Mouse (Mus musculus) spleen, postnatal 4 days (tissue): ENCODE results near the gene Fth1.

Experiments
- DNase-seq, 2 experiments: peaks; one replicate each; pipeline ENCODE4 v3.0.0; 2022; ENCODE audit warnings: low spot score in 2 of 2

Fth1 gene

DNA sequence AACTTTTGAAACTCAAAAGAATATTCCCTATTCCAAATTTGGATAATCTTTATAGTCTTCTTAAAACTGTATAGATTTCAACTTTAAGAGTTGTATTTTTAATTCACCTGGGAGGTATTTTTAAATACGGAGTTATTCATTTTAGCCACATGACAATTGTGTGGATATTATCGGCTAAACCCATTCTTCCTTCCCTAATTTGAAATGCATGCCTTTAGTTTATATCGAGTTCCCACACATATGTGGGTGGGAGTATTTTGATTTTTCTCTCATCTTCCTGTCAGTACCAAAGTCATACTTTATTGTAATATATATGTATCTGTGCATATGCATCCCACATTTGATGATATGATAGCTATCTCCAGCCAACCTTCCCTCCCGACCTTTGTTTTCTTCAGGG is at the start of gene Fth1:
Gene Fth1 (plus strand): TSS at position 341 of the 400 bp plus-strand sequence.
- DNase-seq, result no peak

DNA sequence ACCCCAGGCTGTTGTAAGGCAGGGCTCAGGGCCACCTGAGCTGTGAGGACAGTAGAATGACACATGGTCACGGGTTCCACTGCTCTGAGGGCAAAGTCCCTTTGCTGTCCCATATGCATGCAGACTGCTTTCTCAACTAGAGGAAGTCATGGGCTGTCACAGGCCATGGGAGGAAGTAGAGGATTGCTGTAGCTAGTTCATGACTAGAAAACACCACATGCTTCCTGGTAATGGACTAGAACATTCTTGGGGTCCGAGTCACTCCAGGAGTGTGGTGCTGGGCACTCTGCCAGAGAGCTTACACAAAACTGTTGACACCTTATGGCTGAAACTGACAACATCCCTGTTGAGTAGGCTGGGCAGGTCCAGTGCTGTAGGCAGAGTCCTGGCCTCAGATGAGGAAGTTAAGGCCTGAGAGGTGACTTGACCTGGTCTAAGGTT is 49.2 kb upstream of the Fth1 start:
- DNase-seq, result peak in 1 of 2 experiments; percentile 21

DNA sequence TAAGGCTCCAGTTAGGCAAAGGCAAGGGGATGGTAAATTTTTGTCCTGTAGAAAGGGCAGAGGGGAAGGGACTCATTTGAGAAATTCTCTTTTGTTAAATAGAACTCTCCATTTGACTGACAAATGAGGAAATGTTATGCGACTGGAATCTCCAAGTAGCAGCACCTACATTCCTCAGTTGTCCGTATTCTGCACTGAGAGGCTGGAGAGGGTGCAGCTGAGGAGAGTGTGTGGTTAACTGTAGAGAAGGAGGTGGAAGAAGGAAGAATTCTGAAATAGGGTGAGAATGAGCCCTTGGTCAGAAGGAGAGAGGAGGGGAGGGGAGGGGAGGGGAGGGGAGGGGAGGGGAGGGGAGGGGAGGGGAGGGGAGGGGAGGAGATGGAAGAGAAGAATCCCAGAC is 46.5 kb upstream of the Fth1 start:
- no peak for DNase-seq

DNA sequence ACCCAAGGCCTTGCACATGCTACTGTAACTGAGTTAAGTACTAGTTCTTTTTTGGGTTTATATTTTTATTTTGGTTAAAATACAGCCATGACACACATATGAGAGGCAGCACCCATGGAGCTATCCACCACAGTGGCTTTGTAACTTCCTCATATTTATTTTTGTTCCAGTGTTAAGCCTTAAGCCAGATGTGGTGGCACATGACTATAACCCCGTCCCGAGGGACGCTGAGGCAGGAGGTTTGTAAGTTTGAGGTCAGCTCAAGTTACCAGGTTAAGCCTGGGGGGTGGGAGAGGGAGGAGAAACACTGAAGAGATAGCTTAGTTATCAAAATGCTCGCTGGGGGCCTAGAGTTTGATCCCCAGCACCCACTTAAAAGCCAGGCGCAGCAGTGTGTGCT is 43.8 kb upstream of the Fth1 start:
- peak in 1 of 2 experiments; percentile 38 for DNase-seq

DNA sequence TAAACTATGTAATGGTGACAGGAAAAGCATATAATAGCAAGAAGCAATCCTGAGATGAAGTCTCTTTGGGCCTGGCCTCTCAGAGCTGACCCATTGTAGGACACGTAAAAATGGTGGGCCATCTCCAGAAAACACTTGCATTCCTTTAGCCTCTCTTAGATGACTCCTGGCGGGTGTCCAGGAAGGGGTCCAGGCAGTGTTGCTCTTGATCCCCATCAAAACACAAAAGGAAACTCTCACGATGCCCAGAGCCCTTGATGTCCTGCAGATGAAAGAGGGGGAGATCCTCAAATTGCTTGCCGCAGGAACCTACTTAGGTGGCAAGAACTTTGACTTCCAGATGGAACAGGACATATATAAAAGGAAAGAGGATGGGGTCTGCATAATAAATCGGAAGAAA is 43.0 kb upstream of the Fth1 start:
- no peak for DNase-seq

DNA sequence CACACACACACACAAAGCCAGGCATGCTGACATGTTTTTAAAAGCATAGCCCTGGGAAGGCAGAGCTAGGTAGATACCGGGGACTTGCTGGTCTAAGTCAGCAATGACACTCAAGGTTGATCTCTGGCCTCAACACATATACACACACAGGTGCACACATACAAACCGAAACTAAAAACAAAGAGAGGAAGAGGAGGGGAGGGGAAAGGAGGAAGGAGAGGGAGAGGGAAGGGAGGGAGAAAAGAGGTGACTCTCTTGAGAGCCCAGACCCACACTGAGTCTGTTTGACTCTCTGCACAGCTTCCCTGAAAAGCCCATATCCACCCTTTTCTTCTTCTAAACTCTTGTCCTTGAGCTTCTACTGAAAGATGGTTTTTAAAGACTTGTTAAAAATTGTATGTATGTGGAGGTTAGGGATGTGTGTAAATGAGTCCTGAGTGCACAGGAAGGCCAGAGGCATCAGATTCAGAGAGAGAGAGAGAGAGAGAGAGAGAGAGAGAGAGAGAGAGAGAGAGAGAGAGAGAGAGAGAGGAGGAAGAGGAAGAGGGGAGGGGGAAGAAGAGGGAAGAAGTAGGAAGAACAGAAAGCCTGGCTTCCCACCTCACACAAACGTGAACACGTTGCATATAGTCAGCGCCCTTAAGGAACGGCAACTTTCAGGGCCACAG is 42.1 kb upstream of the Fth1 start:
- DNase-seq, result no peak

DNA sequence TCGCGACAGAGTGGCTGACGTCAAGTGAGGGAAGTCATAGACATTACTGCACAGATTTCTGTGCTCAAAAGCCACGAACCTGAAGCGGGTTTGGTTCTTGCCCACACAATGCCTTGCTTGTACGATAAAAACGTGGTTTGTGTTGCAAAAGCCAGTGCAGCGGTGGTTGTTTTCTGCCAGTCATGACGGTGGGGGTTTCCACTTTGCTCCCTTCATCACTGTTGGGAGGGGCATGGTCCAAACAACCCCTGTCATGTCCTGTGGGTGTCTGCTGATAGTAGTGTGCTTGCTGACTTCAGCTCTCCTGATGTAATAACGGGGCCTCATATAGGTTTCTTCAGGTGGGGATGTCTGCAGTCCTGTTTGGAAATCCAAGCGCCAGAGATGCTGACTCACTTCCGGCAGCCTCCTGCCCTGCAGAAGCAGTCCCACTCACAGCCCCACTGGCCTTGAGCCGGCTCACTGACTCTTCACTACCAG is 41.5 kb upstream of the Fth1 start:
- peak; percentile 60 to 77 for DNase-seq

DNA sequence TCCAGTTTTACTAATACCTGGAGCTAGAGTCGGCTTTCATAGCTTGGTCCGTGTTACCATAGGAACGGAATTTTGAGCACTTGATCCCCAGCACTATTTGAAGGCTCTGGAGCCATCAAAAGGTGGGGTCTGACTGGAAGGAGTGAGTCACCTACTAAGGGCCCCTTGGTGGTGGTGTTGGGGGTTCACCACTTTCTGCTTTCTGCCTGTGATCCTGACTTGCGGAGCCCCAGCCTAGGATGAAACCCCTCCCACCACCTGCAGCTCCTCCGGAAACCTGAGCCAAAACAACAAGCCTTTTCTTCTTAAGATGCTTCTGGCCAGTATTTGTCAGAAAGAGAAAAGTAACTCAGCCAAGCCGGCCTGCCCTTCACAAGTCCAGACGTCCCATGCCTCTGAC is 40.6 kb upstream of the Fth1 start:
- DNase-seq, result no peak

DNA sequence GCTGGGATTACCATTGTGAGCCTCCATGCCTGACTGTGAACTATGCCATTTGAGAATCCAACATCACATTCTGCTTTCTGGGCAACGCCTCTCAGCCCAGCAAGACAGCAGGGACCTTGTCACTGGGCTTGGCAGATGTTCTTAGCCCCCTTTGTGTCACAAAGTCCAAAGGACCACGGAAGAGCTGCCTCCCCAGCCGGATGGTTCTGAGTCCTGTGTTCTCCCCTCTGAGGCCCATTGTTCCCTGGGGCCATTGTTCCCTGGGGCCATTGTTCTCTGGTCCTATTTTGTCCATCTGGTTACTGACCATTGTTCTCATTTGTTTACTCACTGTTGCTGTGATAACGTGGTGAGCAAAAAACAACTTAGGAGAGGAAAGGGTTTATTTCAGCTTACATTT is 39.5 kb upstream of the Fth1 start:
- no peak for DNase-seq

DNA sequence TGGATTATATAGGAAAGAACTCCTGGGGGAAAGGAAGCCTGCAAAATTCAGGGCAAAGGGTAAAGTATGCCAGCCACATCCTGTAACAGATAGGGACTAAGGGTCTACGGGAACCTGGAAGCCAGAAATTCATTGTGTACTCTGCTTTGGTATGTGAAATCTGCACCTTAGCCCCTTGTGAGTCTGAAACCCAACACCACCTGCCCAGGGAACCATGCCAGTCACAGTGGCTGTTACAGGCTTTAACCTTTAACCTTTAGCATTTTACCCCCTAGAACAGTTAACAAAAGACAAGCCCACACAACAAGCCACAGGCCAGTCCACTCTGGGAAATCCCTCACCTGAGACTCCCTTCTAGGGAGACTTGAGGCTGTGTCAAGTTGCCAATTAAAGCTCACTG is 38.6 kb upstream of the Fth1 start:
- no peak for DNase-seq

DNA sequence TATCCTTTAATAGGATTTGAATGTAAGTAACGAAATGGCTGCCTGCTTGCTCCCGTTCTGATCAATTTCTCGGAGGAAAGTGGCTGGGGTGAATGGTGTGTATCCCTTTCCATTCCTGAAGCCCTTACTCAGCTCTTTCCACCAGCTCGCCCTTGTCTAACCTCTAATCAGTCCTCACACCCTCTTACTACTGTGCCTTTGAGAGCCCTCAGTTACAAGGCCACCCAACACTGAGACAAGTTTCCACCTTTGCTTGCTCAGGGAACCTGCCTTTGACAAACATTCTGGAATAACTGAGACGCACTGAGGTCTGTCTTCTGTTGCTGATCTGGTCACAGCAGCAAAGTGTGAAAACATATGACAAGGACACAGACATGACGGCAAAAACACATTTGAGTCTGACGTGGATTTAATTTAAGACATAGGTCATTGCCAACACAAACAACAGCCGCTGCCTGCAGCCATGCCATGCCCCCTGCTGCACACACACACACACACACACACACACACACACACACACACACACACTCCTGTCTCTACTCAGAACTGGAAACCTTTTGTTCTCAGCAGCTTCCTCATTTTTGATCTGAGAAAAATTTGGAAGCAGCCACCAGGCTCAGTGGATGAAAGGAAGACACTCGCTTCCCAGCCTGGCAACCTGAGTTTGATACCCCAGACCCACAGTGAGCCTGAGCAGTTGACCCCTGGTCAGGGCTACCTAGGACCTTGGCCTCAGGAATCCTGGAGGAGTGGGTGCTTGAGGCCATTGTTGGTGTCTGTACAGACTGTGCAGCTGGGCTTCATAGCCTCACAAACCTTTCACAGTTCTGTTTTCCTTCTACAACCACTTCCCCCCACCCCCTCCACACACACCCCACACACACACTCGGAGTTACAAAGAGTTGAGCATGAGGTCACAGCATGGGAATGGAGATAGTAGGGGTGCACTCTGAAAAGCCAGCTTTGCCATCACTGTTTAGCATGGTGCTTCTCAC is 37.6 kb upstream of the Fth1 start:
- DNase-seq, result peak in 1 of 2 experiments; percentile 40

DNA sequence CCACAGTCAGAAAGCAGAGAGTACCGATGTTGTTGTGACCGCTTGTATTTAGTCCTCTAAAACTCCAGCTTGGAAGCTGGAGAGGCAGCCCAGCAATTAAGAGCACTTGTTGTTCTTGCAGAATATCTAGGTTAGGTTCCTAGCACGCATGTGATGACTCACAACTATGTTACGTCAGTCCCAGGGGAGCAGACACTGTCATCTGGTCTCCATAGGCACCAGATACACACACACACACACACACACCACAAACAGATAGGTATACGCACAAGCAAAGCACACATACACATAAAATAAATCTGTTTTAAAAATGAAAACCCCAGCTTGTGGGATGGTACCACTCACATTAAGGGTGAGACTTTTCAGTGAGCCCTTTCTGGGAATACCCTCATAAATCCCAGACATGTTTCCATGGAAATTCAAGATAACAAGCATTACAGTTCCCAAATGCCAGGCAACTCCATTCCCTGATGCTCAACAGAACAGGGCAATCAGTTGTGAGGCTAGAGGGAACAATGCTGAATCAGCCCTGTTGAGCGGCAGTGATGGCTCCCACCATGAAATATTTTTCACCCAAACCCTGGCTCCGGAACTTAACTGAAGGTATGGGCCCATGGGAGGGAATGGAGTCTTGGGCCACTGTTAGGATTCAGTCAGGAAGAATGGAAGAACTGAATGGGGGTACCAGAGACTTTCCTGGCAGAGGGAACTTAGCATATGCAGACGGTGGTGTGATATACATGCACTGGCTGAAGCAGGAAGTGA is 34.4 kb upstream of the Fth1 start:
- no peak for DNase-seq

DNA sequence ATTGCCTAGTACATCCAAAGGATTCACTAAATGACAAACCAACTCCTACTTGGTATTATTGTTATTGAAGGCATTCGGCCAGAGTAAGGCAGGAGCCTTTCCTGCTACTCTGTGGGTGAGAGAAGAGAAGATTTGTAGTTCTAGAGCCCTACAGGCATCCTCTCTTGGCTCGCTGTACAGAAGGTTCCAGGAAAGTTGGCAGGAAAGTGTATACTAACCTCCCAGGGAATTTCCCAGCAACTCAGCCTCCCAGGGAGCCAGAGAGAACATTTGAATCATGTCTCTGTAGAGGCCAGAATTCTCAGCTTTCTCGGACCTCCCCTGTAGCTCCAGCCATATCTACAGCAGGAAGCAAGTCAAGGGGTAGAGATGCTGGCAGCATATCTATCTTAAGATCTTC is 33.4 kb upstream of the Fth1 start:
- DNase-seq, result no peak

DNA sequence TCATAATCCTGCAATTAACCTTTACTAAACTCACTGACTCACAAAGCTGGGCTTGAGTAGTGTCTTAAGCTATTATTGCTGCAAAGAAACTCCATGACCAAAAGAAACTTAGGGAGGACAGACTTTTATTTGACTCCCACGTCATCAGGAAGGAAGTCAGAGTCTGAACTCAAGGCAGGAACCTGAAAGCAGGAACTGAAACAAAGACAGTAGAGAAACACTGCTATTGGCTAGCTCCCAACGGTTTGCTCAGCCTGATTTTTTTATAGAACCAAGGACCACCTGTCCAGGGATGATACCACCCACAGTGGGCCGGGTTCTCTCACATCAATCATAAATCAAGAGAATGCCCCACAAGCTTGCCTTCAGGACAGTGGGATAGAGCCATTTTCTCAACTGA is 28.0 kb upstream of the Fth1 start:
- DNase-seq, result no peak

DNA sequence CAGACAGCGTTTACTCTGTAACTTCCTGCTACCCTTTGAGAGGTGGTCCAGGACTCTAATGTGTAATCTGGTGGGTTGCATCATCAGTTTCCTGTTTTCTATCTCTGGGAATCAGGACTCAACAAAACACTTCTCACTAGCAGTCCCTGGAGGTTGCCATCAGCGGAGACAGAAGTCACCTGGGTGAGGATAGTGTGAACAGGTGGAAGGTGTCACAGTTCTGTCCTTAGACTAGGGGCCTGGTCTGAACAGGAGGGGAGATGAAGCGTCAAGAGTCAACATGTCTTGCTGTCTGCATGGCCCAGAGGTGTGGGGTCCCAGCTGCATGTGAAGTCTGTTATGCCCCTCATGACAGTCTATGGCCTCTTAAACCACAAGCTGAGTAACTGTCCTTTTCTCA is 27.5 kb upstream of the Fth1 start:
- DNase-seq, result no peak

DNA sequence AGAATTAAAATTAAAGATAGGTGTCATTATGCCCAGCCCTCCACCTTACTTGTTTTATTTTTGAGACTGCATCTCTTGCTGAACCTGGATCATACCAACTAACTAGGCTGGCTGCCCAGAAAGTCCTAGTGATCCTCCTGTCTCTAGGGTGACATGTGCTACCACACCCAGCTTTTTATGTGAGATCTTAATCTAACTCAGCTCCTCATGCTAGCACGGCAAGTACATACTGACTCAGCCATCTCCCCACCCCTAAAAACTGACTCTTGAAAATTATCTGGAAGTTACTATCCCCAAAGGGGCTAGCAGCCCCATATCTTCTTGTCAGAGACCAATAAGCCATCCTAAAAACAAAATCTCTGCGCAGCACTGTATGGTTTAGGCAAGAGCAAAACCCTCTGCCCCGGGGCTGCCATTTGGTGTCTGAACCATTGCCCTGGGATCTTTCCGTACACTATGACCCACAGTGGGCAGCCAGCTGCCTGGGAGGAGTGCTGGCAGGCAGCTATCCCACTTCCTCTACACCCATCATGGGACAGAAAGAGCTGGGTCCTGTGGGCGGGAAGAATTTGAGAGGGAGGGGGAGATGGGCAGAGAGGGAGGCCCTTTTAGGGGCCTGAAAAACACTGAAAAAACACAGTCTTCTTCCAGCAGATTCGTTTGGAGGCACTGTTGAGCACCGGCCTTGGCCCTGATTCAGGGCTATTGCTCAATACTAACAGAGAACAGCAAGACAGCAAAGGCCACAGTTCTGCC is 26.2 kb upstream of the Fth1 start:
- peak in 1 of 2 experiments; percentile 31 for DNase-seq

DNA sequence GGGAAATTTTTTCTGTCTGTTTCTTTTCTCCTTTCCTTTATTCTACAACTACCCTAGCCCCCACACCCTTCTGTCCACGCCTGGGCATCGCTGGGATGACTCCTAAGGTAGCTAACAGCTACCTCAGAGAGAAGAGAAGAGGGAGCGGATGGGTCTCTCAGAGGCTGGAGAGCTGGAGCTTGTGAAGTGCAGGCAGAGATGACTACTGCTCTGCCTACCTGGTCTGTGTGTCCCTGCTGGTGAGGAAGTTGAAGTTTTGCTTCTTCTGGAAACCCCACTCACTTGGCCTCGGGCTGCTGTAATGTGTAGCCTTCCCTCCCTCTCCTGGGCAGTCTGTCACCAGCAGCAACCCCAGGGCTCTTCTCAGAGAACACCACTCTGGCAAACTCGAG is 25.6 kb upstream of the Fth1 start:
- DNase-seq, result peak in 1 of 2 experiments; percentile 28

DNA sequence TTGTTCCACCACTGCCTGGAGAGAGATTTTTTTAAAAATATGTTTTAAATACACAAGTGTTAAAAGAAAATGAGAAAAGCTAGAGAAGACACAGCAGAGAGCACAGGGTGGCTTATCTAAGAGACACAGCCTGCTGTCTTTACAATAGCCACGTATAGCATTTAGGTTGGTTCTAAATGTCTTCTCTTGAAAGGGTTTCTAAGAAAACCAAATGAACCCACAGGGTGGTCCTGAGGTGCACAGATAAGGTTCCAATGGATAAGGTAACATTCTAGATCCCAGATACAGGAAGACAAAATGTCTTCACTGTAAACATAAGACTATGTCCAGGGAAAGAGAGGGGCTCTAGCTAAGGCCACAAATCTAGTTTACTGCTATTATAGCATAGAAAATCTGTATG is 25.0 kb upstream of the Fth1 start:
- DNase-seq, result no peak

DNA sequence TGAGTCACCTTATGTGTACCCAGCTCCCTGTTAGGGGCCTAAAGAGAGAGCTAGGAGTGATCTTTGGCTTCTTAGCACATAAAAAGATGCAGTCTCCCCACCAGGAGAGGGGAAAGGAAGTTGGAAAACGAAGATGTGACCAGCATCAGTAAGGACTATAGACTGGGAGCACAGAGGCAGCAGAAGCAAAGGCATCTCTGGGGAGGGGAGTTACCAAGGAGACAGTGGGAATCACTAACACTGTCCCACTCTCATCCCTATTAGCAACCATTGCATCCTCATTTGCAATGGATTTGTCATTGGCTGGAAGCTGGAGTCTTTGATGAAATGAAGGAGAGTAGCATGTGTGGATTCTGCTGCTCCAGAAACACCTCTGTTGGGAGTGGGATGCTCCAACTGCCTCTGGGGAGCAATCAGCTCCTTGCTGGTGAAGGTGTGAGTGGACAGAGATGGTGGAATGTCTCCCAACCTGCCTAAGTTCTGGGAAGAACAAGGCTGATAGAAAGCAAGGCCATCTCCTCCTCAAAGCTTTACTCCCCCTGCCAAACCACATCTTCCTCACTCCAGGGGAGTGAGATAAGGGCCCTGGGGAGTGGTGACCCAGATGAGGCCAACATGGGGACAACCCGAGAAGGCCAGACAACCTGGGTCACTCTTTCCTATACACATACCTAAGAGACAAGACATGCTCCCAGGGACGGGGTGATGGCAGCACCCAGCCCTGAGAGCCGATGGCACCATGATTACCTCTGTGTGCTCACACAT is 23.6 kb upstream of the Fth1 start:
- no peak for DNase-seq

DNA sequence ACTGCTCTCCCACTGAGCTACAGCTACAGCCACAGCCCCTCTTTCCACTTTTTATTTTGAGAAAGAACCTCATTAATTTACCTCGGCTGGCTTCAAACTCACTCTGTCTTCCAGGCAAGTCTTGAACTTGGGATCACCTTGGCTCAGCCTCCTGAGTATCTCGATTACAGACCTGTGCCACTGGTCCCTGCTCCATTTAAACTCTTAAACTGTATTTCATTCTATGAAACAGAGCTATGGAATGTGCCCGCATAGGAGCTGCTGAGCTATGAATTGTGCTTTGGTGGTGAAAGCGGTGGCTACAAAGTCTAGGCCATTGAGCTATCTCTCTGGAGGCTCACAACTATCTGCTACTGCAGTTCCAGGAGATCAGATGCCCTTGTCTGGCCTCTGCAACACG is 22.4 kb upstream of the Fth1 start:
- DNase-seq, result no peak

DNA sequence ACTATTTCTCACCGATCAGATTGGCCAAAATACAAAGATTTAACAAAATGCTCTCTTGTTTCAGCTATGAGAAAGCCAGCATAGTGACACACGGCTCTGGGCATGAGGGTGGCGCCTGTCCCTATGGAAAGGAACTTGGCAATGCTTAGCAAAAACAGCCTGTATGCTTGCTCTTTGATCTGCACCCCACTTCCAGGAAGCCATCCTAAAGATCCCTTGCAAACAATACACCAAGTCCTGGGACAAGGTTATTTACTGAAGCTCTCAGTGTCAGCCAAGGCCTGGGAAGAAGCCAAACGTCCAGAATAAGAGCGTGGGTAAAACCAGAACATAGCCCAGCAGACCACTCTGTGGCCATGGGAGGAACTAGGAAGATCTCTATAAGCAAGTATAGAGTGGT is 19.6 kb upstream of the Fth1 start:
- no peak for DNase-seq
